Mouse (Mus musculus): ENCODE results near the gene Ren1. TPM values are rescaled to one million over a fixed set of nuclear protein-coding genes. Genes with fewer than 3 reads are reported as not detected.

The Ren1 gene
- polyA plus RNA-seq (2016; fragmentation: Nextera tagmentation; extraction: Ambion mirVana), result 0.11 and 0.20 TPM in 2 replicates

- H3K27ac ChIP-seq, result no peak within 1 kb of the TSS
- H3K4me1 ChIP-seq, result no peaks in the 10 kb centered on the region; the same call in 1 of the 2 replicates
- no peak for ATAC-seq (ENCODE audit: low FRiP score, low read depth)
- no peaks in the 10 kb centered on the region for H3K9me3 ChIP-seq
- no peak within 1 kb of the TSS for H3K4me2 ChIP-seq (replicated peaks)
- H3K9ac ChIP-seq, result no peak within 1 kb of the TSS
- no peak within 1 kb of the TSS for H3K4me3 ChIP-seq
- H3K27me3 ChIP-seq (replicated peaks), result no peaks in the 10 kb centered on the region; the same call in 1 of the 2 replicates
- WGBS, result 91% methylated on average over 1 of the region's 1 CpGs
- no peaks in the 10 kb centered on the region for H3K36me3 ChIP-seq
These were observed at the start of gene Ren1 for GRCm38 (mm10) chr1:133350210-133350609. TSS of gene Ren1 (plus strand) at chr1:133350510.

- no peak for ATAC-seq (ENCODE audit: low FRiP score, low read depth)
- 63% methylated on average over 3 of the region's 3 CpGs for WGBS
- Histone ChIP-seq H3K4me3 (no peak overlapping the region), H3K4me2 (replicated peaks) (no peak overlapping the region), H3K36me3 (peaks cover 14% of the 10 kb centered on the region), H3K27me3 (replicated peaks) (0 out of 2 replicates have a peak, but pooled peaks cover 4% of the 10 kb centered on the region), H3K27ac (no peak overlapping the region), H3K9ac (no peak overlapping the region), H3K4me1 (peaks cover 16% of the 10 kb centered on the region), H3K9me3 (no peaks in the 10 kb centered on the region)
These were observed 47.8 kb upstream of the Ren1 start for GRCm38 (mm10) chr1:133302540-133302939.

- H3K4me2 ChIP-seq (replicated peaks), result no peak overlapping the region
- no peaks in the 10 kb centered on the region for H3K9me3 ChIP-seq
- no peak overlapping the region for H3K4me3 ChIP-seq
- H3K4me1 ChIP-seq, result peaks cover 2% of the 10 kb centered on the region; the same call in 1 of the 2 replicates
- no peak overlapping the region for H3K9ac ChIP-seq
- no peaks in the 10 kb centered on the region for H3K27me3 ChIP-seq (replicated peaks)
- ATAC-seq (ENCODE audit: low FRiP score, low read depth), result peak; percentile 73
- no peaks in the 10 kb centered on the region for H3K36me3 ChIP-seq
- 9% methylated on average over 4 of the region's 4 CpGs for WGBS
- no peak overlapping the region for H3K27ac ChIP-seq
These were observed 43.5 kb upstream of the Ren1 start for GRCm38 (mm10) chr1:133306842-133307241.

- H3K27me3 ChIP-seq (replicated peaks), result no peaks in the 10 kb centered on the region
- no peak overlapping the region for H3K27ac ChIP-seq
- no peak overlapping the region for H3K4me3 ChIP-seq
- 18% methylated on average over 6 of the region's 6 CpGs for WGBS
- no peaks in the 10 kb centered on the region for H3K9me3 ChIP-seq
- H3K36me3 ChIP-seq, result no peaks in the 10 kb centered on the region
- peak; percentile 49; the same call in 1 of the 2 replicates for ATAC-seq (ENCODE audit: low FRiP score, low read depth)
- peaks cover 7% of the 10 kb centered on the region for H3K4me1 ChIP-seq
- no peak overlapping the region for H3K9ac ChIP-seq
- H3K4me2 ChIP-seq (replicated peaks), result no peak overlapping the region
These were observed 43.0 kb upstream of the Ren1 start for GRCm38 (mm10) chr1:133307318-133307717.

GRCm38 (mm10) chr1:133309652-133310267, 40.5 kb upstream of the Ren1 start, which contains the start of gene Golt1a:
TSS of gene Golt1a (plus strand) at chr1:133309800.
- ATAC-seq (ENCODE audit: low FRiP score, low read depth), result no peak
- Histone ChIP-seq H3K27me3 (replicated peaks) (no peaks in the 10 kb centered on the region), H3K9me3 (no peaks in the 10 kb centered on the region)

GRCm38 (mm10) chr1:133311240-133311639, 39.1 kb upstream of the Ren1 start:
- no peak overlapping the region for H3K4me2 ChIP-seq (replicated peaks)
- no peak overlapping the region for H3K4me3 ChIP-seq
- no peaks in the 10 kb centered on the region for H3K9me3 ChIP-seq
- no peak overlapping the region for H3K9ac ChIP-seq
- 61% methylated on average over 4 of the region's 4 CpGs for WGBS
- H3K4me1 ChIP-seq, result peaks cover 11% of the 10 kb centered on the region
- no peaks in the 10 kb centered on the region for H3K36me3 ChIP-seq
- no peaks in the 10 kb centered on the region for H3K27me3 ChIP-seq (replicated peaks)
- ATAC-seq (ENCODE audit: low FRiP score, low read depth), result no peak
- no peak overlapping the region for H3K27ac ChIP-seq

More at GRCm38 (mm10) chr1:133309652-133310267, 40.5 kb upstream of the Ren1 start, which contains the start of gene Golt1a:
- Histone ChIP-seq H3K4me2 (replicated peaks) (no peak within 1 kb of the TSS), H3K4me1 (peaks cover 11% of the 10 kb centered on the region), H3K4me3 (no peak within 1 kb of the TSS), H3K36me3 (no peaks in the 10 kb centered on the region), H3K9ac (no peak within 1 kb of the TSS), H3K27ac (no peak within 1 kb of the TSS)
- 58% methylated on average over 14 of the region's 14 CpGs for WGBS

- Histone ChIP-seq H3K4me2 (replicated peaks) (peak overlapping the region; percentile 20; the same call in 1 of the 2 replicates), H3K9me3 (no peaks in the 10 kb centered on the region), H3K9ac (no peak overlapping the region), H3K27ac (no peak overlapping the region), H3K27me3 (replicated peaks) (no peaks in the 10 kb centered on the region), H3K36me3 (no peaks in the 10 kb centered on the region), H3K4me1 (peaks cover 11% of the 10 kb centered on the region), H3K4me3 (no peak overlapping the region)
- ATAC-seq (ENCODE audit: low FRiP score, low read depth), result no peak
- 35% methylated on average over 10 of the region's 10 CpGs for WGBS
These were observed 38.4 kb upstream of the Ren1 start for GRCm38 (mm10) chr1:133311946-133312345.

GRCm38 (mm10) chr1:133314364-133314763, 35.9 kb upstream of the Ren1 start:
- 25% methylated on average over 8 of the region's 8 CpGs for WGBS
- Histone ChIP-seq H3K27ac (no peak overlapping the region), H3K36me3 (no peaks in the 10 kb centered on the region), H3K9me3 (no peaks in the 10 kb centered on the region), H3K9ac (no peak overlapping the region), H3K4me1 (peaks cover 11% of the 10 kb centered on the region), H3K4me2 (replicated peaks) (no peak overlapping the region), H3K27me3 (replicated peaks) (no peaks in the 10 kb centered on the region), H3K4me3 (no peak overlapping the region)
- ATAC-seq (ENCODE audit: low FRiP score, low read depth), result no peak

- ATAC-seq (ENCODE audit: low FRiP score, low read depth), result no peak
These were observed 34.5 kb upstream of the Ren1 start for GRCm38 (mm10) chr1:133315775-133316174.

GRCm38 (mm10) chr1:133316577-133316976, 33.7 kb upstream of the Ren1 start:
- no peak overlapping the region for H3K4me3 ChIP-seq
- H3K9me3 ChIP-seq, result no peaks in the 10 kb centered on the region
- H3K4me1 ChIP-seq, result peaks cover 11% of the 10 kb centered on the region
- ATAC-seq (ENCODE audit: low FRiP score, low read depth), result no peak
- WGBS, result 87% methylated on average over 4 of the region's 4 CpGs
- no peaks in the 10 kb centered on the region for H3K27me3 ChIP-seq (replicated peaks)
- no peak overlapping the region for H3K9ac ChIP-seq
- H3K27ac ChIP-seq, result no peak overlapping the region
- no peaks in the 10 kb centered on the region for H3K36me3 ChIP-seq
- H3K4me2 ChIP-seq (replicated peaks), result no peak overlapping the region

More at GRCm38 (mm10) chr1:133315775-133316174, 34.5 kb upstream of the Ren1 start:
- H3K4me3 ChIP-seq, result no peak overlapping the region
- no peak overlapping the region for H3K27ac ChIP-seq
- 79% methylated on average over 6 of the region's 6 CpGs for WGBS
- no peaks in the 10 kb centered on the region for H3K36me3 ChIP-seq
- no peaks in the 10 kb centered on the region for H3K9me3 ChIP-seq
- H3K4me1 ChIP-seq, result peaks cover 11% of the 10 kb centered on the region
- no peak overlapping the region for H3K9ac ChIP-seq
- no peak overlapping the region for H3K4me2 ChIP-seq (replicated peaks)
- no peaks in the 10 kb centered on the region for H3K27me3 ChIP-seq (replicated peaks)

GRCm38 (mm10) chr1:133317149-133317548, 33.2 kb upstream of the Ren1 start:
- no peak overlapping the region for H3K9ac ChIP-seq
- no peaks in the 10 kb centered on the region for H3K36me3 ChIP-seq
- H3K4me2 ChIP-seq (replicated peaks), result no peak overlapping the region
- H3K27ac ChIP-seq, result no peak overlapping the region
- no peaks in the 10 kb centered on the region for H3K27me3 ChIP-seq (replicated peaks)
- H3K4me1 ChIP-seq, result peaks cover 6% of the 10 kb centered on the region
- no peak for ATAC-seq (ENCODE audit: low FRiP score, low read depth)
- 92% methylated on average over 1 of the region's 1 CpGs for WGBS
- no peaks in the 10 kb centered on the region for H3K9me3 ChIP-seq
- no peak overlapping the region for H3K4me3 ChIP-seq

- ATAC-seq (ENCODE audit: low FRiP score, low read depth), result no peak
- Histone ChIP-seq H3K27ac (no peak within 1 kb of the TSS), H3K4me1 (0 out of 2 replicates have a peak, but pooled peaks cover 4% of the 10 kb centered on the region), H3K27me3 (replicated peaks) (no peaks in the 10 kb centered on the region), H3K9me3 (no peaks in the 10 kb centered on the region), H3K36me3 (no peaks in the 10 kb centered on the region), H3K4me3 (no peak within 1 kb of the TSS), H3K9ac (no peak within 1 kb of the TSS), H3K4me2 (replicated peaks) (no peak within 1 kb of the TSS)
- WGBS, result 84% methylated on average over 13 of the region's 13 CpGs
These were observed 28.9 kb upstream of the Ren1 start, which contains the start of gene Kiss1 for GRCm38 (mm10) chr1:133321267-133321925. TSS of gene Kiss1 (plus strand) at chr1:133321875.

Measured in neural tube, embryonic 12.5 days (tissue).